Mouse (Mus musculus): Measurements from ENCODE around the gene Ptger2. TPM values are rescaled to one million over a fixed set of nuclear protein-coding genes. Genes with fewer than 3 reads are reported as not detected.

Gene Ptger2
- total and polyA plus RNA-seq, 3 experiments, result not detected

- H3K27me3 ChIP-seq (ENCODE audit: control insufficient read depth in 1 of 2, insufficient read depth in 2 of 2, low read length in 2 of 2), result no peaks in the 10 kb centered on the region
- no peak overlapping the region for H3K4me3 ChIP-seq (ENCODE audit: control insufficient read depth in 1 of 2, insufficient read depth in 1 of 2, low read depth in 2 of 2, low read length in 2 of 2)
- H3K79me2 ChIP-seq (ENCODE audit: control insufficient read depth, insufficient read depth, low read length, poor library complexity), result no peaks in the 10 kb centered on the region
- H3K27ac ChIP-seq (ENCODE audit: control insufficient read depth, low read depth, low read length), result peak overlapping the region; percentile 22; the same call in 1 of the 2 replicates
- peaks cover 0 to 10% of the 10 kb centered on the region in 2 experiments; a peak in 2 of 4 replicates for H3K4me1 ChIP-seq (ENCODE audit: control insufficient read depth in 1 of 2, insufficient read depth in 2 of 2, low read length in 2 of 2)
- H3K9me3 ChIP-seq (replicated peaks; ENCODE audit: insufficient read depth, low read length), result no peaks in the 10 kb centered on the region
- TF ChIP-seq ETS1 (IDR thresholded peaks at IDR 0.05; ENCODE audit: low read depth, low read length) (peak; percentile 54), EP300 (IDR thresholded peaks at IDR 0.05; ENCODE audit: low read depth in 1 of 2, low read length in 2 of 2) (peak in 1 of 2 experiments; percentile 55; a peak in 2 of 4 replicates), KAT2A (conservative IDR thresholded peaks at IDR 0.05; ENCODE audit: low read depth, low read length) (no peak), MAFK (IDR thresholded peaks at IDR 0.05; ENCODE audit: borderline replicate concordance, low read depth, low read length) (no peak), TCF12 (IDR thresholded peaks at IDR 0.05; ENCODE audit: low read depth, low read length) (peak; percentile 39), MAZ (IDR thresholded peaks at IDR 0.05; ENCODE audit: low read depth, low read length) (no peak), TAL1 (IDR thresholded peaks at IDR 0.05; ENCODE audit: low read length) (peak; percentile 24; the same call in 1 of the 2 replicates), ZC3H11A (IDR thresholded peaks at IDR 0.05; ENCODE audit: low read depth, low read length) (no peak)
- H3K36me3 ChIP-seq (ENCODE audit: control insufficient read depth in 1 of 2, insufficient read depth in 2 of 2, low read length in 2 of 2), result peaks cover 0 to 4% of the 10 kb centered on the region in 2 experiments; a peak in 1 of 4 replicates
- no peak overlapping the region for H3K9ac ChIP-seq (ENCODE audit: control insufficient read depth, low read depth, low read length, poor library complexity, severe bottlenecking)
- peak; percentile 17 for DNase-seq (ENCODE audit: low read depth, low spot score)
Observed at GRCm38 (mm10) chr14:45048128-45048527, 60.1 kb downstream of the Ptger2 start.

- Histone ChIP-seq H3K79me2 (ENCODE audit: control insufficient read depth, insufficient read depth, low read length, poor library complexity) (no peaks in the 10 kb centered on the region), H3K4me1 (ENCODE audit: control insufficient read depth in 1 of 2, insufficient read depth in 2 of 2, low read length in 2 of 2) (peaks cover 0 to 10% of the 10 kb centered on the region in 2 experiments; a peak in 2 of 4 replicates), H3K36me3 (ENCODE audit: control insufficient read depth in 1 of 2, insufficient read depth in 2 of 2, low read length in 2 of 2) (peaks cover 0 to 4% of the 10 kb centered on the region in 2 experiments; a peak in 1 of 4 replicates), H3K9ac (ENCODE audit: control insufficient read depth, low read depth, low read length, poor library complexity, severe bottlenecking) (peak overlapping the region; percentile 6; the same call in 1 of the 2 replicates), H3K27ac (ENCODE audit: control insufficient read depth, low read depth, low read length) (peak overlapping the region; percentile 79), H3K9me3 (replicated peaks; ENCODE audit: insufficient read depth, low read length) (no peaks in the 10 kb centered on the region), H3K4me3 (ENCODE audit: control insufficient read depth in 1 of 2, insufficient read depth in 1 of 2, low read depth in 2 of 2, low read length in 2 of 2) (peak overlapping the region in 1 of 2 experiments; percentile 23; a peak in 2 of 4 replicates), H3K27me3 (ENCODE audit: control insufficient read depth in 1 of 2, insufficient read depth in 2 of 2, low read length in 2 of 2) (no peaks in the 10 kb centered on the region)
- TF ChIP-seq ETS1 (IDR thresholded peaks at IDR 0.05; ENCODE audit: low read depth, low read length) (0 out of 2 replicates have a peak, but pooled peaks have one; percentile 11), ZNF384 (IDR thresholded peaks at IDR 0.05; ENCODE audit: low read depth, low read length) (no peak), TBP (IDR thresholded peaks at IDR 0.05; ENCODE audit: low read depth, low read length) (0 out of 2 replicates have a peak, but pooled peaks have one; percentile 15)
- DNase-seq (ENCODE audit: low read depth, low spot score), result peak; percentile 25
Observed at GRCm38 (mm10) chr14:45049689-45050418, 61.9 kb downstream of the Ptger2 start.

- H3K4me3 ChIP-seq (ENCODE audit: control insufficient read depth in 1 of 2, insufficient read depth in 1 of 2, low read depth in 2 of 2, low read length in 2 of 2), result no peak overlapping the region
- no peak overlapping the region for H3K9ac ChIP-seq (ENCODE audit: control insufficient read depth, low read depth, low read length, poor library complexity, severe bottlenecking)
- no peak for DNase-seq (ENCODE audit: low read depth, low spot score)
- H3K9me3 ChIP-seq (replicated peaks; ENCODE audit: insufficient read depth, low read length), result no peaks in the 10 kb centered on the region
- no peaks in the 10 kb centered on the region for H3K27me3 ChIP-seq (ENCODE audit: control insufficient read depth in 1 of 2, insufficient read depth in 2 of 2, low read length in 2 of 2)
- no peaks in the 10 kb centered on the region for H3K79me2 ChIP-seq (ENCODE audit: control insufficient read depth, insufficient read depth, low read length, poor library complexity)
- H3K27ac ChIP-seq (ENCODE audit: control insufficient read depth, low read depth, low read length), result peak overlapping the region; percentile 79
- H3K4me1 ChIP-seq (ENCODE audit: control insufficient read depth in 1 of 2, insufficient read depth in 2 of 2, low read length in 2 of 2), result peaks cover 0 to 10% of the 10 kb centered on the region in 2 experiments; a peak in 2 of 4 replicates
- H3K36me3 ChIP-seq (ENCODE audit: control insufficient read depth in 1 of 2, insufficient read depth in 2 of 2, low read length in 2 of 2), result peaks cover 0 to 4% of the 10 kb centered on the region in 2 experiments; a peak in 1 of 4 replicates
- TF ChIP-seq NRF1 (IDR thresholded peaks at IDR 0.05; ENCODE audit: insufficient read depth, low read depth, low read length, poor library complexity, severe bottlenecking) (no peak), TAL1 (IDR thresholded peaks at IDR 0.05; ENCODE audit: low read length) (no peak), CHD2 (IDR thresholded peaks at IDR 0.05; ENCODE audit: low read length) (no peak), NELFE (IDR thresholded peaks at IDR 0.05; ENCODE audit: low read depth, low read length) (no peak), ZMIZ1 (IDR thresholded peaks at IDR 0.05; ENCODE audit: low read depth, low read length) (no peak), CHD1 (IDR thresholded peaks at IDR 0.05; ENCODE audit: low read depth, low read length) (no peak), MXI1 (IDR thresholded peaks at IDR 0.05; ENCODE audit: low read depth, low read length) (no peak), MAFK (IDR thresholded peaks at IDR 0.05; ENCODE audit: borderline replicate concordance, low read depth, low read length) (no peak), TBP (IDR thresholded peaks at IDR 0.05; ENCODE audit: low read depth, low read length) (no peak), MYB (IDR thresholded peaks at IDR 0.05; ENCODE audit: low read depth, low read length) (no peak), RCOR1 (IDR thresholded peaks at IDR 0.05; ENCODE audit: low read depth, low read length) (no peak), EP300 (IDR thresholded peaks at IDR 0.05; ENCODE audit: low read depth in 1 of 2, low read length in 2 of 2) (no peak), ZC3H11A (IDR thresholded peaks at IDR 0.05; ENCODE audit: low read depth, low read length) (no peak), SMC3 (IDR thresholded peaks at IDR 0.05; ENCODE audit: low read depth, low read length) (no peak), ZKSCAN1 (IDR thresholded peaks at IDR 0.05; ENCODE audit: low read depth, low read length) (no peak), POLR2AphosphoS2 (IDR thresholded peaks at IDR 0.05; ENCODE audit: low read length) (no peak), E2F4 (IDR thresholded peaks at IDR 0.05; ENCODE audit: borderline replicate concordance, low read depth, low read length) (no peak), GATA1 (IDR thresholded peaks at IDR 0.05; ENCODE audit: low read depth, low read length) (no peak), RAD21 (IDR thresholded peaks at IDR 0.05; ENCODE audit: low read depth, low read length) (no peak)
Observed at GRCm38 (mm10) chr14:45050419-45050776, 62.4 kb downstream of the Ptger2 start.

Data from MEL (cell line).